Mouse (Mus musculus) kidney, adult 9 months (tissue): ENCODE data around the gene Zfp839.
A peak's percentile ranks its signal among the peaks of the same experiment; 100 is the strongest.

Experiments
- DNase-seq: peaks from one replicate; pipeline ENCODE4 v3.0.0; 2022

Zfp839 gene

DNA sequence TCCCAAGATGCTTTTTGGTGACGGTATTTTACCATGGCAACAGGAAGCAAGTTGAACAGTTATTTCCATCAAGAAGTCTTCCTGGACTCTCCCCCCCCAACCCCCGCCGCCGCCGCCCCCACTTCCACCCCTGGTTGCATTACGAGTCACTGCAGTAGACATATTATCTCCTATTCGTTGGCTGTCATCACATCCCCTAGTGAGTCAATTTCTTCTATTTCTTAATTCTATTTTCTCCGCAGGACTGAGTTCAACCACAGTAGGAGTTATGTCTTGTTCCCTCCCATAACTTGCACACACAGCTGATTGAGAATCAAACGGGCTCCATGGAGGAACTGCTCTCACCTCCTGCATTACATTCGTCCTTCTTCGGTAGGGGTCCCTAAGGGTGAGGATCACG is 38.1 kb downstream of the Zfp839 start:
- DNase-seq: peak; percentile 9

DNA sequence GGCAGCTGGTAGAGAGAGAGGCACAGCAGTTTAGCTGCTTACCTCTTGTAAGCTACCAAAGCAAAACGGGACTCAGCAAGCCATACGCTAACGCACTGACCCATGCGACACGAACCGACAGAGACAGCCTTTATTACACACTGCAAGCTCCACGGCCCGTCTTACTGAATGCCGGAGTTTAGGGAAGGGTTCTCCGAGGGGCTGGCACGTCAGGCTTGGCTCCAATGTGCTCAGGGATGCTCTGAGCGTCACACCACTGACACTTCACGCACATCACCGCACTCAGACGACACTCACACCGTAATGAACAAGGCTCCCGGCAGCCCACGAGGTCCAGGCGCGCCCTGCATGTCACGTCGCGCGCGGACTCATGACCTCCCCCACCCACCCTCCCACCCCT is 38.6 kb downstream of the Zfp839 start:
- DNase-seq: no peak

DNA sequence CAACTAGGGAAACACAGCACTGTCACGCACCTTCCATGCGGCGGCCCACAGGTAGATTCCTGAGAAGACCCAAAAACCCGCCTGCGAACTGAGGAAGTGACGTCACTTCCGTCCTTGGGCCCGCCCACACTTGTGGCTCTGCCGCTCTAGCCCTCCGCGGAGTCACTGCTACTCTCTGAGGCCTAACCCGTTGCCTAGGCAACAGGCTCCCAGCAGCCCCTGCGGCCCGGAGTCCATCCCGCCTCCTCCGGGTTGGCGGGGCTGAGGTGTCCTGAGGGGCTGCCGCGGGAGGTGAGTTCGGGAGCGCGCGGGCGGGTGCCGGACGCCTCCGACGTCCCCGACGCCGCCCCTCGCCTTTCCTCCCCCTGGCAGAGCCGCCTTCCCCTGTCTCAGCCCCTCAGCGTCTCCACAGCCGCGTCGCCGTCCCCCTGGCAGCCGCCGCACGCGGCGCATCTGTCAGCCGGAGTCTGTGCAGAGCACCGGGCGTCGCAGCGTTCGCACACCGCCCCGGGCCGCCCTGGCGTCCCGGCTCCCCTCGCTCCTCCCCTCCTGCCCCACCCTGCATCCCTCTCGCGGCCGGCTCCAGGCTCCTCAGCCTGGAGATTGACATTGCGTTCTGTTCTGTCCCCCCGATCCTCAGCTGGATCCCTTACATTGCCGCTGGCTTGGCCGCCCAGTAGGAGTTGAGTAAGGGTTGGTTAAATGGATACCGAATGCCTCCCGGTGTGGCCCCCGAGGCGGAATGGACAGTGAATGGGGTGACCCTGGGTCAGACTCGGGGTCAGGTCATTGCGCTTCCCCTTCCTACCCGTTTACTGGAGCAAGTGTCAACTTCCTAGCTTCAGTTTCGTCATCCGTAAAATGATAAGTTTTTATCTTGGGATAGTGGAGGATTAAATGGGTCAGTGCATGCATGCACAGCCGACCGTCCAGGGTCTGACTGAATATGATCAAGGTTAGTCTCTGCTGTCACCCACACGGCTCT is 39.3 kb downstream of the Zfp839 start, which contains the start of the genes Cinp and Tecpr2:
TSS of gene Cinp (minus strand) at position 110 of the 985 bp plus-strand sequence.
TSS of gene Tecpr2 (plus strand) at position 229 of the 985 bp plus-strand sequence.
- DNase-seq: peak; percentile 98

DNA sequence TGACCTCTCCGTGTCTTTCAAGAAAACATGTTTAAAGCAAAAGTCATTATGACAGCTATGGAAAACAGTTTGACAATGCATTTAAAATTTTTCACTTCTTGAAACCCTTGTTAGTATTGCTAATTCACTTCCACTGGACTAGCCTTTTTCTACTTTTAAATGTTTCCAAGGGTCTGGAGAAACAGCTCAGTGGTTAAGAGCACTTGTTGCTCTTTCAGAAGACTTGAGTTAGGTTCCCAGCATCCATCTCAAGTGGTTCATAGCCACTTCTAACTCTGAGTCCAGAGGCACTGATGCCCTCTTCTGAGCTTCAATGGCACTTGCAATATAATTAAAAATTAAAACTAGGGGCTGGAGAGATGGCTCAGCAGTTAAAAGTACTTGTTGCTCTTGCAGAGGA is 41.8 kb downstream of the Zfp839 start:
- DNase-seq: no peak

DNA sequence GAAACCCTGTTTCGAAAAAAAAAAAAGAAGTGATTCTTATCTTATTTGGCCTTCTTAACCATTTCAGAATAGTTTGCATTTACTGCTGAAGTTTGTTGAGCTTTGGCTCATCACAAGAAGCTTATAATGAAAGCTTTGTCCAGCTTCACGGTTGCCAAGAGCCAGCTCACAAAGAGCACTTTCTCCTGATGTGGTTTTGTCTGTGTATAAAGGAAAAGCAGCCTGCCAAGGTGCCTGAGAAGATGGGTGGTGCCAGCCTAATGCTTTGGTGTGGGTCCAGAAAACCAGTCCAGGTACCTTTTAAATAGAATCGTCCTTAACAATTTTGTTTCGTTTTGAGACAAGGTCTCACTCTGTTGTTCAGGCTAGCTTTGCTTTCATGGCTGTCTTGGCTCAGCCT is 52.1 kb downstream of the Zfp839 start:
- no peak for DNase-seq

DNA sequence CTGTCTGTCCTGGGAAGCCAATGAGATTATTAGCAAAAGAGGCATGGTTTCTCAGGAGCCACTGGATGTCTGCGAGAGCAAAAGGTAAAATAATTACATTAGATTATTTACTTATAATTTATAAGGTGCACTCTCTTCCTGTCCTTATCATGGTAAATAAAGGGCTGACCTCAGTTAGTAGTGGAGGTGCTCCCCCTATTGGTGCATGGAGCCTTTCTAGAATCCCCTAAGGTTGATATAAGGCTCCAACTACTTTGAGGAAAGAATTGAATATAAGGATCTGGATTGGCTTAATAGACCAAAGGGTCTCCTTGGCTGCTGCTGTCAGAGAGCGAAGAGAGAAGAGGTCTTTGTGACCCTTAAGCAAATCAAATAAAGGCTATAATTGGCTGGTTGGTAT is 53.5 kb downstream of the Zfp839 start:
- DNase-seq: peak; percentile 46

DNA sequence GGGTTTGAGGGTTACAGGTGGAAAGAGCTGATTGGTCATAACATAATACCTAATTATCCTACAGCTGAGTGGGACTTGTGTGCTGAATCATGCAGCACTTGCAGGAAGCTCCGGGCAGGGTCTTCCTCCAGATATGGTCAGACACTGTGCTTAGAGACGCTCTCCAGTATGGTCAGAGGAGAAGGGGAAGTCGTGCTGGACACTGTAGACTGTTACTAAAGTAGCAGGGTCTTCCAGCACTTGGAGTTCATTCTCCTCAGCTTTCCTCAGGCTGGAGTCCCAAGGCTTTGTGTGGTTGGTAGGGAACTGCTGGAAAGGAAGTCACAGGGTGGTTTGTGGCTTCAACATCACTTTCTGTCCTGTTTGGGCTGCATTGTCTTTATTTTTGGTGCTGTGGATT is 57.8 kb downstream of the Zfp839 start:
- DNase-seq: no peak

DNA sequence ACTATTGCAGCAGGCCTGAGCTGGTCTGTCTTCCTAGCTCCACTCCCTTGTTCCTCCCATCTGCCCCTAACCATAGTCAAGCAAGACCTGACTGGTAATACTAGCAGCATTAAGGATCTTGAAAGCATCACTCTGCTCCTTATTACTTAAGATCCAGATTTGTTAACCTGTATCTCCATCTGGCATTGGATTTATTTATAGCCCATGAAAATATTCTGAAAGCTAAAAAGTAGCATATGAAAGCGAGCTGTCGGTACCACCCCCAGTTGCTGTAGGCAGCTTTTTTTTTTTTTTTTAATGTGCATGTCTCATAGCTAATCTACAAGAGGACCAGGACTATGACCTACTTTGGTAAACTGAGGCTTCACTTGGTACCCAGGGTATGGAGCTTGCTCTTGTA is 59.9 kb downstream of the Zfp839 start:
- no peak for DNase-seq

DNA sequence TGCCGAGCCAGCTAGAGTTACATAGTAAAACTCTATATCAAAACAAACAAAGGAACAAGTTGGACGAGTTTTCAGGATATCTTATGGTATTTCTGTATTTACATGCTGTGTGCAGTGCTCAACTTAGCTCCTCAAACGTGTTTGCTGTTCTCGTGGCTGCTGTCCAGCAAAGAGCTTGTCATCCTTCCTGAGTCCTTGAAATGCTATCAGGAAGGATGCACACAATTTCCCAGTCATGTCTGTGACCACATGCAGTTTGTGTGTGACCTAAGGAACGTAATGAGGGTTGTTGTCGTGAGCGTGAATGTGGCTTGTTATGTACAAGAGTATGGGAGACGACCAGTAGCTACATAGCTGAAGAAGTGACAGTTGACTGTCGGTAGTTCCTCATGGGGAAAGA is 65.7 kb downstream of the Zfp839 start:
- no peak for DNase-seq
